Mouse (Mus musculus): ENCODE results near the gene Ticrr.

Gene Ticrr

GRCm38 (mm10) chr7:79666690-79667089, 6.7 kb downstream of the Ticrr start:
- in situ Hi-C loops (cut with MboI; ENCODE audit: low pct_unique_long_range_greater_than_20kb in 1 of 2, low sequenced_read_pairs in 2 of 2, unreplicated experiment in 1 of 2) = loop anchor here in 1 of 2 experiments (25.0 kb wide), 1 partner anchor 846 kb away; no protein-coding TSS in a partner anchor

GRCm38 (mm10) chr7:79670900-79671604, 11.1 kb downstream of the Ticrr start:
- in situ Hi-C loops (cut with MboI; ENCODE audit: low pct_unique_long_range_greater_than_20kb in 1 of 2, low sequenced_read_pairs in 2 of 2, unreplicated experiment in 1 of 2) = loop anchor here (10.0 to 25.0 kb wide), 2 partner anchors 634 to 841 kb away; no protein-coding TSS in a partner anchor

GRCm38 (mm10) chr7:79679186-79679585, 19.2 kb downstream of the Ticrr start:
- in situ Hi-C loops (cut with MboI; ENCODE audit: low pct_unique_long_range_greater_than_20kb in 1 of 2, low sequenced_read_pairs in 2 of 2, unreplicated experiment in 1 of 2) = loop anchor here (10.0 to 25.0 kb wide), 3 partner anchors 242 to 633 kb away; partner anchors contain the start of gene Rccd1 (in 1 of the 2)

GRCm38 (mm10) chr7:79680231-79680630, 20.2 kb downstream of the Ticrr start:
- in situ Hi-C loops (cut with MboI; ENCODE audit: low pct_unique_long_range_greater_than_20kb in 1 of 2, low sequenced_read_pairs in 2 of 2, unreplicated experiment in 1 of 2) = loop anchor here (10.0 to 25.0 kb wide), 3 partner anchors 235 to 632 kb away; partner anchors contain the start of gene Rccd1 (in 1 of the 2)

- in situ Hi-C loops (cut with MboI; ENCODE audit: low pct_unique_long_range_greater_than_20kb in 1 of 2, low sequenced_read_pairs in 2 of 2, unreplicated experiment in 1 of 2) = loop anchor here in 1 of 2 experiments (25.0 kb wide), 2 partner anchors 259 to 616 kb away; partner anchors contain the start of gene Rccd1
These were observed 36.5 kb downstream of the Ticrr start for GRCm38 (mm10) chr7:79696495-79696894.

- in situ Hi-C loops (cut with MboI; ENCODE audit: low pct_unique_long_range_greater_than_20kb in 1 of 2, low sequenced_read_pairs in 2 of 2, unreplicated experiment in 1 of 2) = no loop called here
These were observed 42.8 kb downstream of the Ticrr start for GRCm38 (mm10) chr7:79702755-79703154.

- in situ Hi-C loops (cut with MboI; ENCODE audit: low pct_unique_long_range_greater_than_20kb in 1 of 2, low sequenced_read_pairs in 2 of 2, unreplicated experiment in 1 of 2) = no loop called here
These were observed 45.2 kb downstream of the Ticrr start for GRCm38 (mm10) chr7:79705210-79705609.

- in situ Hi-C loops (cut with MboI; ENCODE audit: low pct_unique_long_range_greater_than_20kb in 1 of 2, low sequenced_read_pairs in 2 of 2, unreplicated experiment in 1 of 2) = no loop called here
These were observed 50.2 kb downstream of the Ticrr start for GRCm38 (mm10) chr7:79710130-79710607.

- in situ Hi-C loops (cut with MboI; ENCODE audit: low pct_unique_long_range_greater_than_20kb in 1 of 2, low sequenced_read_pairs in 2 of 2, unreplicated experiment in 1 of 2) = no loop called here
These were observed 50.8 kb downstream of the Ticrr start for GRCm38 (mm10) chr7:79710831-79711230.

- in situ Hi-C loops (cut with MboI; ENCODE audit: low pct_unique_long_range_greater_than_20kb in 1 of 2, low sequenced_read_pairs in 2 of 2, unreplicated experiment in 1 of 2) = no loop called here
These were observed 55.4 kb downstream of the Ticrr start, which contains the start of gene Kif7 for GRCm38 (mm10) chr7:79715187-79715981. Gene Kif7 (minus strand): TSS chr7:79715720.

GRCm38 (mm10) chr7:79721386-79721977, 61.5 kb downstream of the Ticrr start:
- in situ Hi-C loops (cut with MboI; ENCODE audit: low pct_unique_long_range_greater_than_20kb in 1 of 2, low sequenced_read_pairs in 2 of 2, unreplicated experiment in 1 of 2) = loop anchor here in 1 of 2 experiments (10.0 kb wide), 2 partner anchors 117 to 227 kb away; no protein-coding TSS in a partner anchor

- in situ Hi-C loops (cut with MboI; ENCODE audit: low pct_unique_long_range_greater_than_20kb in 1 of 2, low sequenced_read_pairs in 2 of 2, unreplicated experiment in 1 of 2) = loop anchor here in 1 of 2 experiments (10.0 kb wide), 2 partner anchors 122 to 232 kb away; no protein-coding TSS in a partner anchor
These were observed 67.1 kb downstream of the Ticrr start for GRCm38 (mm10) chr7:79727091-79727490.

- in situ Hi-C loops (cut with MboI; ENCODE audit: low pct_unique_long_range_greater_than_20kb in 1 of 2, low sequenced_read_pairs in 2 of 2, unreplicated experiment in 1 of 2) = loop anchor here in 1 of 2 experiments (10.0 kb wide), 2 partner anchors 123 to 233 kb away; no protein-coding TSS in a partner anchor
These were observed 68.2 kb downstream of the Ticrr start for GRCm38 (mm10) chr7:79728219-79728618.

GRCm38 (mm10) chr7:79729169-79729568, 69.2 kb downstream of the Ticrr start:
- in situ Hi-C loops (cut with MboI; ENCODE audit: low pct_unique_long_range_greater_than_20kb in 1 of 2, low sequenced_read_pairs in 2 of 2, unreplicated experiment in 1 of 2) = loop anchor here in 1 of 2 experiments (10.0 kb wide), 2 partner anchors 124 to 234 kb away; no protein-coding TSS in a partner anchor

GRCm38 (mm10) chr7:79729743-79730370, 69.9 kb downstream of the Ticrr start:
- in situ Hi-C loops (cut with MboI; ENCODE audit: low pct_unique_long_range_greater_than_20kb in 1 of 2, low sequenced_read_pairs in 2 of 2, unreplicated experiment in 1 of 2) = loop anchor here in 1 of 2 experiments (10.0 kb wide), 2 partner anchors 125 to 235 kb away; no protein-coding TSS in a partner anchor

GRCm38 (mm10) chr7:79731438-79731837, 71.4 kb downstream of the Ticrr start:
- in situ Hi-C loops (cut with MboI; ENCODE audit: low pct_unique_long_range_greater_than_20kb in 1 of 2, low sequenced_read_pairs in 2 of 2, unreplicated experiment in 1 of 2) = no loop called here

- in situ Hi-C loops (cut with MboI; ENCODE audit: low pct_unique_long_range_greater_than_20kb in 1 of 2, low sequenced_read_pairs in 2 of 2, unreplicated experiment in 1 of 2) = no loop called here
These were observed 72.6 kb downstream of the Ticrr start, which contains the start of gene Plin1 for GRCm38 (mm10) chr7:79732622-79733021. Gene Plin1 (minus strand): TSS chr7:79732903.

GRCm38 (mm10) chr7:79734563-79734962, 74.6 kb downstream of the Ticrr start:
- in situ Hi-C loops (cut with MboI; ENCODE audit: low pct_unique_long_range_greater_than_20kb in 1 of 2, low sequenced_read_pairs in 2 of 2, unreplicated experiment in 1 of 2) = no loop called here

Measured in mouse embryonic stem cell (cell line).